Mouse (Mus musculus): ENCODE measurements around the gene Arpin.

Arpin gene

DNA sequence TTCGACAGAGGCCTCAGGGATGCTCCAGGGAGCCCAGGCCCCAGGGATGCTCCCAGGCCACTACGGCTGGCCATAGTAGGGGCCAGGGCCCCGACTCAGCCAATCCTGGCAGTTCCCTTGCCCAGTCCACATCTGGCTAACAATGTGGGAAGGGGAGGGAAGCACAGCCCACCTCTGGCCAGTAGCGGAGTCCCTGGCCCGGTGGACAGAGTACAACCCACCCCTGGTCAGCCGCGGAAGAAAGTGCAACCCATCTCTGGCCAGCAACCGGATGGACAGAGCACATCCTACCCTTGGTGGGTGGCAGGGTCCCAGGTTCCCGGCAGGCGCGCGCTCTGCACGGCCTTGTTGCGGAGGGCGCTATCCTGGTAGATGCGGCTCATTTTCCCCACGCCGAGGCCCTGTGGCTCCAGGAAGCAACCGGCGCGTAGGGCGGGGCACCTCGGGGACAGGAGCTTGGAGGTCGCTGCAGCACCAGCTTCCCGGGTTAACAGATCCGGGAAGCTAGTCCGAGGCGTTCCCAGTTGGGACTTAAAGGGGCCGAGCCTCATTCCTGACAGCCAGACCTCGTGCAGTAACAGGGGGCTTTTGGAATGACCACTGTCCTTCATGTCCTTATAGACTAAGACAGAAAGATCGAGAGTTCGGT, at the start of gene Arpin:
Gene Arpin, minus strand, starts transcription at position 498 of the 649 bp plus-strand sequence.
- H3K27me3 ChIP-seq (ENCODE audit: insufficient read depth, low read length): peaks cover 41% of the 10 kb centered on the region
- no peaks in the 10 kb centered on the region for H3K9me3 ChIP-seq (ENCODE audit: low read length)
- H3K36me3 ChIP-seq (ENCODE audit: insufficient read depth, low read length): no peaks in the 10 kb centered on the region
- TF ChIP-seq NANOG (IDR thresholded peaks at IDR 0.05; ENCODE audit: borderline replicate concordance, low read length): no peak
- no peak for TF ChIP-seq CTCF (conservative IDR thresholded peaks at IDR 0.05; ENCODE audit: low read length)
- no peak for TF ChIP-seq POU5F1 (IDR thresholded peaks at IDR 0.05; ENCODE audit: borderline replicate concordance, low read length)
- H3K4me3 ChIP-seq (replicated peaks; ENCODE audit: low read length): peak within 1 kb of the TSS; percentile 81
- H3K4me1 ChIP-seq (replicated peaks; ENCODE audit: low read depth, low read length): peaks cover 17% of the 10 kb centered on the region

DNA sequence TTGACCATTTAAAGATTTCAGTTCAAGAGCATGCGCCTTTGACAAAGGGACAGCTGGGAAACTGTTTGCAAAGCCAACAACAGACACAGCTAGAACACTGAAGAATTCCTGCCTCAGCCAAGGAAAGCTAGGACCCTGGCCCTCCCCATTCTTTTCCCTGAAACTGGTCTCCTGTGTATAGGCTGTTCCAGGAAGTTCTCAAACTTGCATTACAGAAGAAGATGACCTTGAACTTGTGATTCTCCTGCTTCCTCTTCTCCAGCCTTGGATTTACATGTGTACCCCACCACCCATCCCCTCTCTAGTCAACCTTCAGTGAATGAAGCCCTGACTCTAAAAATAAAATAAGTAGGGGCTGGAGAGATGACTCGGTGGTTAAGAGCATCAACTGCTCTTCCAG, 40.2 kb upstream of the Arpin start:
- no peak overlapping the region for H3K4me3 ChIP-seq (replicated peaks; ENCODE audit: low read length)
- peaks cover 40% of the 10 kb centered on the region for H3K4me1 ChIP-seq (replicated peaks; ENCODE audit: low read depth, low read length)
- TF ChIP-seq NANOG (IDR thresholded peaks at IDR 0.05; ENCODE audit: borderline replicate concordance, low read length) (no peak), POU5F1 (IDR thresholded peaks at IDR 0.05; ENCODE audit: borderline replicate concordance, low read length) (no peak), CTCF (conservative IDR thresholded peaks at IDR 0.05; ENCODE audit: low read length) (no peak)
- H3K9me3 ChIP-seq (ENCODE audit: low read length): no peaks in the 10 kb centered on the region
- H3K36me3 ChIP-seq (ENCODE audit: insufficient read depth, low read length): no peaks in the 10 kb centered on the region
- H3K27me3 ChIP-seq (ENCODE audit: insufficient read depth, low read length): no peaks in the 10 kb centered on the region

DNA sequence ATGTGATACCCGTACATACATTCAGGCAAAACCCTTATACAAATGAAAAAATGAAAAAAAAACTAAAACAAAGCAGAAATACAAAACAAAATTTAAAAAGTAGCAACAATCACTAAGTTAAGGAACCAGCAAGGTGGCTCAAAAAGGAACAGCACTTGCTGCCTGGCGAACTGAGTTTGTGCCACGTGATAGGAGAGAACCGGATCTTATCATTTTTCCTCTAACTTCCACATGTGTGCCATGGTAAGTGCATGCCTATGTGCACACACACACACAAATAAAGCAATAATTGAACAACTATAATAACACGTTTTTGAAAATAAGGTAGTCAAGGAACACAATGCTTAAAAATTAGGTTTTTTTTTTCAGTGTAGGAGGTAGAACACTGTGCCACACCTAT, 37.0 kb upstream of the Arpin start:
- H3K9me3 ChIP-seq (ENCODE audit: low read length): no peaks in the 10 kb centered on the region
- no peak overlapping the region for H3K4me3 ChIP-seq (replicated peaks; ENCODE audit: low read length)
- no peaks in the 10 kb centered on the region for H3K36me3 ChIP-seq (ENCODE audit: insufficient read depth, low read length)
- H3K27me3 ChIP-seq (ENCODE audit: insufficient read depth, low read length): no peaks in the 10 kb centered on the region
- no peak for TF ChIP-seq POU5F1 (IDR thresholded peaks at IDR 0.05; ENCODE audit: borderline replicate concordance, low read length)
- TF ChIP-seq CTCF (conservative IDR thresholded peaks at IDR 0.05; ENCODE audit: low read length): no peak
- TF ChIP-seq NANOG (IDR thresholded peaks at IDR 0.05; ENCODE audit: borderline replicate concordance, low read length): no peak
- peaks cover 60% of the 10 kb centered on the region for H3K4me1 ChIP-seq (replicated peaks; ENCODE audit: low read depth, low read length)

DNA sequence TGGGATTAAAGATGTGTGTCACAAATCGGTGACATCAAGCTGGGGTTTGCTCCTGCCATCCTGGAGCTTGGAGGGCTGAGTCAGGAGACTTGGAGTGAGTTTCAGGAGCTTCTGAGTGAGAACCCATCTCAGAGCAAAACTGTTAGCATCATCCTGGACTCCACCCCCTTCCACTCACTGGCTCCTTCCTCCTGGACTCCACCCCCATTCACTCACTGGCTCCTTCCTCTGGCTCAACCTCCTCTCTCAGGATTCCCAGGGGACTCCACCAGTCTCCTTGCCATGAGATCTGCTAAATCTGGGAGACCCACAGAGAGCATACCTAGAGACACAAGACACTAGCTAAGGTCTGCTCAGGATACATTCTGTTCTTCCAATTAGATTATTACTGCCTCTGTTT, 35.2 kb upstream of the Arpin start:
- no peak for TF ChIP-seq POU5F1 (IDR thresholded peaks at IDR 0.05; ENCODE audit: borderline replicate concordance, low read length)
- no peak for TF ChIP-seq NANOG (IDR thresholded peaks at IDR 0.05; ENCODE audit: borderline replicate concordance, low read length)
- TF ChIP-seq CTCF (conservative IDR thresholded peaks at IDR 0.05; ENCODE audit: low read length): no peak
- no peaks in the 10 kb centered on the region for H3K36me3 ChIP-seq (ENCODE audit: insufficient read depth, low read length)

DNA sequence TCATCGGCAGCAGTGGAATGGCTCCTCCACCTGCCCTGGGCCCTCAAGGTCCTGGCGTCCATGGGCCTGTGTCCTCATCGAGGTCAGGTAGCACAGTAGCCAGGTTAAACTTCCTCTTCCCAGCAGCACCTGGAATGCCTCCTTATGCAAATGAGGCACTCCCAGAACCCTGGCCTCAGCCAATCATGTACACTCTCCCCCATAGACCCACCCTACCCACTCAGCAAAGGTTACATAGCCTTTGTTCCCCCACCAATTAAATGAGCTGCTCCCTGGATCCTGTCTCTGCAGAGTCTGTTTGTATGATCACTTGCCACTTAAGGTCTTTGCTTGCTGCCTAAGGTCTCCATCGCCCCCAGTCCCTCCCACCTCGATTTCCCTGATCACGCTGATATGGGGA, 33.2 kb upstream of the Arpin start:
- H3K4me3 ChIP-seq (replicated peaks; ENCODE audit: low read length): no peak overlapping the region
- H3K36me3 ChIP-seq (ENCODE audit: insufficient read depth, low read length): no peaks in the 10 kb centered on the region
- 0 out of 2 replicates have a peak, but pooled peaks cover 2% of the 10 kb centered on the region for H3K27me3 ChIP-seq (ENCODE audit: insufficient read depth, low read length)
- TF ChIP-seq CTCF (conservative IDR thresholded peaks at IDR 0.05; ENCODE audit: low read length) (no peak), NANOG (IDR thresholded peaks at IDR 0.05; ENCODE audit: borderline replicate concordance, low read length) (no peak), POU5F1 (IDR thresholded peaks at IDR 0.05; ENCODE audit: borderline replicate concordance, low read length) (no peak)
- peaks cover 34% of the 10 kb centered on the region for H3K4me1 ChIP-seq (replicated peaks; ENCODE audit: low read depth, low read length)
- no peaks in the 10 kb centered on the region for H3K9me3 ChIP-seq (ENCODE audit: low read length)

More for the DNA sequence above, 35.2 kb upstream of the Arpin start:
- Histone ChIP-seq H3K4me3 (replicated peaks; ENCODE audit: low read length) (no peak overlapping the region), H3K9me3 (ENCODE audit: low read length) (no peaks in the 10 kb centered on the region), H3K27me3 (ENCODE audit: insufficient read depth, low read length) (no peaks in the 10 kb centered on the region), H3K4me1 (replicated peaks; ENCODE audit: low read depth, low read length) (peaks cover 52% of the 10 kb centered on the region)

DNA sequence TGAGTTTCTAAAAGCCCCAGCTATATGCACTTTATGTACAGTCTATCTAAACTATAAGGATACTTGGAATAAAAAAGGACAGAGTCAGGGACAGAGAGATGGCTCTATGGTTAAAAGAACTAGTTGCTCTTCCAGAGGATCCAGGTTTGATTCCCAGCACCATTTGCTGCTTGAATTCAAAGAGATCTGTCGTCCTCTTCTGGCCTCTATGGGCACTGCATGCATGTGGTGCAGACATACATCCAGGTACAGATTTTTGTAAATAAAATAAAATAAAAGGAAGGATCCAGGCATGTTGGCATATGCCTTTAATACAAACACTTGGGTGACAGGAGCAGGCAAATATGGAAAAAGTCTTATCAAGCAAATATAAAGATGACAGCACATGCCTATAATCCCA, 26.4 kb upstream of the Arpin start:
- H3K4me3 ChIP-seq (replicated peaks; ENCODE audit: low read length): no peak overlapping the region
- TF ChIP-seq NANOG (IDR thresholded peaks at IDR 0.05; ENCODE audit: borderline replicate concordance, low read length) (no peak), CTCF (conservative IDR thresholded peaks at IDR 0.05; ENCODE audit: low read length) (peak; percentile 99), POU5F1 (IDR thresholded peaks at IDR 0.05; ENCODE audit: borderline replicate concordance, low read length) (no peak)
- H3K27me3 ChIP-seq (ENCODE audit: insufficient read depth, low read length): 0 out of 2 replicates have a peak, but pooled peaks cover 2% of the 10 kb centered on the region
- no peaks in the 10 kb centered on the region; the same call in 1 of the 2 replicates for H3K4me1 ChIP-seq (replicated peaks; ENCODE audit: low read depth, low read length)
- H3K9me3 ChIP-seq (ENCODE audit: low read length): no peaks in the 10 kb centered on the region
- H3K36me3 ChIP-seq (ENCODE audit: insufficient read depth, low read length): no peaks in the 10 kb centered on the region

DNA sequence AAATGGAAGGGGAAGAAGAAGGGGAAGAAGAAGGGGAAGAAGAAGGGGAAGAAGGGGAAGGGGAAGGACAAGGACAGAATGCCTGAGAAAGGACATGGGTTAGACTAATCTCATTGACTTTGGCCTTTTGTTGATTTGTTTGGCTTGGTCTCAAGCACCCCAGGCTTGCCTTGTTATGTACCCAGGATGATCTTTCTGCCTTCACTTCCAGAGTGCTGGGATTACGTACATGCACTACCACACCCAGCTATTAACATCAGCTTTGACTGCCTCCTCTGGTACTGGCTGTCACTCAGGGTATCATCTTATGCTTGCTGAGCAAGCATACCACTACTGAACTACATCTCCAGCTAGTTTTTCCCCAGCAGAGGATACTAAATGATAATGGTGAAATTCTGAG, 21.0 kb upstream of the Arpin start:
- H3K27me3 ChIP-seq (ENCODE audit: insufficient read depth, low read length): no peaks in the 10 kb centered on the region
- TF ChIP-seq POU5F1 (IDR thresholded peaks at IDR 0.05; ENCODE audit: borderline replicate concordance, low read length): no peak
- TF ChIP-seq NANOG (IDR thresholded peaks at IDR 0.05; ENCODE audit: borderline replicate concordance, low read length): no peak; the same call in 1 of the 2 replicates
- no peak for TF ChIP-seq CTCF (conservative IDR thresholded peaks at IDR 0.05; ENCODE audit: low read length)
- no peaks in the 10 kb centered on the region for H3K9me3 ChIP-seq (ENCODE audit: low read length)
- H3K36me3 ChIP-seq (ENCODE audit: insufficient read depth, low read length): no peaks in the 10 kb centered on the region
- H3K4me3 ChIP-seq (replicated peaks; ENCODE audit: low read length): no peak overlapping the region
- peaks cover 32% of the 10 kb centered on the region for H3K4me1 ChIP-seq (replicated peaks; ENCODE audit: low read depth, low read length)

DNA sequence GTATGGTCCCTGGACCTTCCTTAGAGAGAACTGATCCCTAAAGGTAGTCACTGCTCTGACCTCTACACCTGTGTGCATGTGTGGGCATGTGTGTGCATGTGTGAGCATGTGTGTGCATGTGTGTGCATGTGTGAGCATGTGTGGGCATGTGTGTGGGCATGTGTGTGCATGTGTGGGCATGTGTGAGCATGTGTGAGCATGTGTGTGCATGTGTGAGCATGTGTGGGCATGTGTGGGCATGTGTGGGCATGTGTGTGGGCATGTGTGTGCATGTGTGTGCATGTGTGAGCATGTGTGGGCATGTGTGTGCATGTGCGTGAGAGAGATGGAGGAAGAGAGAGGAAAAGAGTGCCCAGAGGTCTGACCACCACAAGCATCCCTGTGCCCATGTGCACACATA, 19.7 kb upstream of the Arpin start:
- H3K36me3 ChIP-seq (ENCODE audit: insufficient read depth, low read length): no peaks in the 10 kb centered on the region
- no peaks in the 10 kb centered on the region for H3K9me3 ChIP-seq (ENCODE audit: low read length)
- TF ChIP-seq NANOG (IDR thresholded peaks at IDR 0.05; ENCODE audit: borderline replicate concordance, low read length): no peak
- H3K4me1 ChIP-seq (replicated peaks; ENCODE audit: low read depth, low read length): peaks cover 37% of the 10 kb centered on the region
- H3K4me3 ChIP-seq (replicated peaks; ENCODE audit: low read length): no peak overlapping the region
- no peaks in the 10 kb centered on the region for H3K27me3 ChIP-seq (ENCODE audit: insufficient read depth, low read length)

DNA sequence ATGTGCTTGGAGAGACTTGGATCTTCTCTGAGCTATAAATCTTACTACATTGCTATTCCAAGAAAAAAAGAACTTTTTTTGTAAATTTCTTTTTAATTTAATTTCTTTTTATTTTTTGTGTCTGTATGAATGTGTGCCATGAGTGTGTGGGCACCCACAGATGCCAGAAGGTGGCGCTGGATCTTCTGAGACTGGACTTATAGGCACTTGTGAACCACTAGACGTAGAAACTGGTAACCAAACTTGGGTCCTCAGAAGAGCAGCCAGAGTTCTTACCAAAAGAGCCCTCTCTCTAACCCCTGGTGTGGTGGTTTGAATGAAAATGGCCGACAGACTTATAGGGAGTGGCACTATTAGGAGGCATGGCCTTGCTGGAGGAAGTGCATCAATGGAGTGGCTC, 15.9 kb upstream of the Arpin start:
- Histone ChIP-seq H3K4me1 (replicated peaks; ENCODE audit: low read depth, low read length) (peaks cover 33% of the 10 kb centered on the region), H3K36me3 (ENCODE audit: insufficient read depth, low read length) (no peaks in the 10 kb centered on the region), H3K9me3 (ENCODE audit: low read length) (no peaks in the 10 kb centered on the region), H3K4me3 (replicated peaks; ENCODE audit: low read length) (no peak overlapping the region), H3K27me3 (ENCODE audit: insufficient read depth, low read length) (0 out of 2 replicates have a peak, but pooled peaks cover 6% of the 10 kb centered on the region)
- TF ChIP-seq CTCF (conservative IDR thresholded peaks at IDR 0.05; ENCODE audit: low read length) (peak; percentile 55), POU5F1 (IDR thresholded peaks at IDR 0.05; ENCODE audit: borderline replicate concordance, low read length) (no peak), NANOG (IDR thresholded peaks at IDR 0.05; ENCODE audit: borderline replicate concordance, low read length) (no peak)
